Mouse (Mus musculus): ENCODE measurements at regions not wholly inside any gene's neighbourhood (a gene's known extent, or its start where the extent isn't known, plus 50 kb on each side); places are given as distances from the start of the nearest gene placed in this dataset.
"Not testable (repeated sequence)": the region's sequence is repeated elsewhere in the genome, so short reads cannot be mapped to it uniquely, and the experiment has no call there.

DNA sequence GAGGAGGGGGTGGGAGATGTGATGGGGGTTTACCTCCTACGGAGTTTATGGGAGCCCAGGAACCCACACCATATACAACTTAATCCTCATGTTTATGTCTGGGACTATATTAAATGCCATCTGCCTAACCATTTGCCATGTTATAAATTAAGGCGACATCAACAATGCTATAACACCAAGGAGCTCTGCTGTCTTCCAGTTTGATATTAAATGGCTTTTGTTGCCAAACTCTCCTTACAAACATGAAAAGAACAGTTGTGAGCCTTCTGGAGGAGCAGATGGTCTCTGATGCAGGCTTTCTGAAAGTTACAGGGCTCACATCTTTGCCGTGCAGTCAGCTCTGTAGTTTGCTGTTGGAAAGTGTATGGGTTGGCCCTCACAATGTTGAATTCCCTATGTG is 470.3 kb upstream of the Sall1 start:
- DNase-seq: peak; percentile 16

DNA sequence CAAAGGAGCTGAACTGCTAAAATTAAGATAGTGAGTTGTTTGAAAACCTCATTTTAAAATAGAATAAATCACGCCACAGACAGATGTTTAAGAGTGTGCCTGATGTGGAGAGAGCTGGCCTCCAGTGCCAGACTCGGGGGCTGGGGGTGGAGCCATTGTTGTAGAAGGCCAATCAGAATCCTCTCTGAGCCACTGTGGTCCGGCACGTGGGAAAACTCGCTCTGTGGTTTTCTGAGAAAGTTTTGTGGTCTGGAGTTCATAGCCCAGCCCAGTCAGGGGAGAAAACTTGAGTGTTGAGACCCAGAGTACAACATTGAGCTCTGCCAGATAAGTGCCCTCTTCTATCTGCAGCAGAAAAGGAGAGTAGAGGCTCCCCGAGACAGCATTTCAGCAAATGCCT is 463.7 kb upstream of the Sall1 start:
- no peak for DNase-seq

DNA sequence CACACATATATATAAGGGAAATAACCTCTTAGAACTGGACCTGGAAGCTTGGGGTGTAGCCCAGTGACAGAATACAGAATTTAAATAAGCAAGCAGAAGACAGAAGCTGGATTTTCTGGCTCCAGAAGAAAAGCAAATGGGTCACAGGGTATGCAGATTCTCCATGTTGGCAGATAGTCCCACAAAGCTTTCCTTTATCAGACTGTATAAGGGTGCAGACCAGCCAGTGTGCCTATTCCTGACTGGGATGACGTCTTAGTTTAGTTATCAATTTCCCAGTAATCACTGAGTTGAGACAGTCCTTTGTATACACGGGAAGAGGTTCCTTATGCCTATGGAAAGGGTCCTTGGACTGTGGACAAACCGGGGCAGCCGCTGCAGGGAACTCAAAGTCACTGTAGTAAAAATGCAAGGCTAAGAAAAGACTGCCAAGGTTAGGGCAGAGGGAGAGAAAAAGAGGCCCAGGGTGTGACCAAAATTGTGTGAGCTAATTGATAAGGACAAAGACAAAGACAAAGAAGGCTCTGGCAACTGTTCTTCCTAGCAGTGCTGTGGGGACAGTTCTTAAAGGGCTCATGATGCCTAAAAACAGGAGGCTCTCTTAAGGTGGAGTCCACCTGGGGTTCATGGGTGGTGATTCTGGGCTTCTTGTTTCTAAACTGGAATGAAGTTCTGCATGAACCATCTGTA is 459.7 kb upstream of the Sall1 start:
- DNase-seq: no peak

DNA sequence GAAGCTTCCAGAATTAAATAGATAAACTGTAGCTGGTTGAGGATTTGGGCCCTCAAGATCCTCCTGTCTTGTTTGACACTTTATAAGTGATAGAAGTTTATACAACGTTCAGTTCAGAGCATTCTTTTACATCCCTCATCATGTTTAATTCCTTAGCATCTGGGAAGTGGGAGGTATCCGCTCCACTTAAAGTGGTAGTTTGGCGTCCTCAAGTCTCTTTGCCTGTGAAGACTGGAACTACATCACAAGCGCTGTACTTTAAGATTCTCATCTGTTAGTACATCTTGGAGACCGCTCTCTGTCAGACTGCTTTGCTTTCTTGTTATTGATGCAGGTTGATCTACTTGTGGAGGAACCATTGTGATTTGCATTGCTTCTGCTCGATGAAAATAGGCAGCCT is 459.1 kb upstream of the Sall1 start:
- DNase-seq: no peak

DNA sequence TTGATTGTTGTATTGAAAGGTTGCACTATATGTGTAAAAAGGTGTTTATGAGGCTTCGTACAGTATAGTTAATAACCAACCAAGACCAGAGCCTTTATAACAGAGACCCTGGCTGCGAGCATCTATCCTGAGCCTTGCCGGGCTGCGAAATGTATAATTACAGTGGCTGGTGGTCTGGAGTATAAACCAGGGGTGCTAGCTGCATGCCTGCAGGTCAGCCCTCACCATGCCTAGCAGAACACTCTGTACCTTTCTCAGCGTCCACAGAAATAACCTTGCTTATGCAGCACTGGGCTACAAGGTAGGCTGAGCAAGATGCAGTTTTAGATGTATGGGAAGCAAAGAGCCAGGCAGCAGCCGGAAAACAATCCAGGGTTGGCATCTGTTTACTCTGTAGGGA is 457.8 kb upstream of the Sall1 start:
- DNase-seq: no peak

DNA sequence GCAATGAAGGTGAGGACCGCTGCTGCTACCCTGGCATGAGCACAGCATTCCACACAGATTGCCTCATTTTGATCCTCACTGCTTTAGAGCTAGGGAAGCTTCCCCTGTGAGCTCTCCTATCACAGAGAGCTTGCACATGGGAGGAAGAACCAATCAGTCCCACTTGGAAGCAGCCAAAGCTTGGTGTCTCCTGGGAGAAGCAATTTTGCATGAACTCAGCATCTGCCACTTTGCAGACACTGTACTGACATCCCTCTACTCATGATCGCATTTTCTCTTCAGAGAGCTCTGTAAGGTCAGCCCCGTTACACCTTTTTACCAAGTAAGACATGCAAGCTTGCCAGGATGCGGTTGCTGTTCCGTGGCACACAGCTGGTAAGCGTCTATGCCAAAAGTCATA is 455.9 kb upstream of the Sall1 start:
- DNase-seq: no peak

DNA sequence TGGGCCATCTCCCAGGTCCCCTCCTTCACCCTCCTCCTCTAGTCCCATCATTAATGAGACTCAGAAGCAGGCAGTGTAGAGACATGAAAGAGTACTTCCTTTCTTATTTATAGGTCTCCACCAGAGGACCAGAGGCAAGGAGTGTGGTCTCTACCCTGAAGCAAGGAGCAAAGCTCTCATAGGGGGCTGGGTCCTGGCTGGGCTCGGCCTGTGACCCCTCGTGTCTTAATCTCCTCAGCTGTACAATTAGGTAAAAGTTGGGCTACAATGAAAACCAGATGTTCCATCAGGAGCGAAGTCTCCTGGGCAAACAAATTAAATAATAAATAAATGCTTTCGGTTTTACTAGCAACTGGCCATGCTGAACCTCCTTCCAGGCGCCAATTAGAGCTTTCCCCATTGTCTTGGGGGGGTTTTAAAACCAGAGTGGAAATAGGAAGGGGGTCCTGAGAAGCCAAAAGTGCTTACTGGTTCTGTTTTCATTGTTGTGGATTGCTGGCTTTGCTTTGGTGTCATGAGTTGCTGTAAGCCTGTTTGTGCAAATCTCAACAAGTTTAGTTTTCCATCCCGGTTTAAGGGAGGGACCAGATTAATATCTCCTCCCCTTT is 454.2 kb upstream of the Sall1 start:
- no peak for DNase-seq

DNA sequence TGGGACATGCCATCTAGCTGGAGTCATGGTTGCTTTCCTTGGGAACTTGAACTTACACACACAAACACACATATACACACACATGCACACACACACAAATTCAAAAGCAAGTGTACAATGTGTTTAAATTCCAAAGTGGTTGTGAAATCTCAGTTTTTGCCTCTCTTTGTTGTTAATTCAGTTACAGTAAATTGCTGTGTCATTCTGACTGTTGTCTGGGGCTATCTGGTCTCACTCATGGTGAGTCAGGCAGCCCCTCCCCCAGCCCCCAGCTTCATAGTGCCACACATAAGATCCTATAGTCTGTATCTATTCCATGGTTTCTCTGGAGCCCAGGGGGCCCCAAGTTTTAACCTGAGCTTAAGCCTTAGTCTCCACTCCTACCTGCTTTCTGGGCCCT is 448.4 kb upstream of the Sall1 start:
- DNase-seq: no peak

DNA sequence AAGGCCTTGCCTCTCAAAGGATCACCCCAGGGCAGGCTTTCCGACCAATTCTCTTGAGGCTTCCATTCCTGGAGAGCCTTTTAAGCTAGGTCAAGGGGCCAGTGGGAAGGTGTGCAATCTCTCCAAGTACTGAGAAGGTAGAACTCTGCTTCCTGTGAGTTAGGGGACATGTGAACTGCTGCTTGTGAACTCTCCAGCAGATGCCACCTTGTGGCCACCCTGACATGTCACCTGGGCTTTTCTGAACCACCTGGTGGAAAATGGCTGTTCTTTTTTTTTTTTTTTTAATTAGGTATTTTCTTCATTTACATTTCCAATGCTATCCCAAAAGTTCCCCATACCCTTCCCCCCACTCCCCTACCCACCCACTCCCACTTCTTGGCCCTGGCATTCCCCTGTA is 438.5 kb upstream of the Sall1 start:
- not testable (repeated sequence) for DNase-seq

DNA sequence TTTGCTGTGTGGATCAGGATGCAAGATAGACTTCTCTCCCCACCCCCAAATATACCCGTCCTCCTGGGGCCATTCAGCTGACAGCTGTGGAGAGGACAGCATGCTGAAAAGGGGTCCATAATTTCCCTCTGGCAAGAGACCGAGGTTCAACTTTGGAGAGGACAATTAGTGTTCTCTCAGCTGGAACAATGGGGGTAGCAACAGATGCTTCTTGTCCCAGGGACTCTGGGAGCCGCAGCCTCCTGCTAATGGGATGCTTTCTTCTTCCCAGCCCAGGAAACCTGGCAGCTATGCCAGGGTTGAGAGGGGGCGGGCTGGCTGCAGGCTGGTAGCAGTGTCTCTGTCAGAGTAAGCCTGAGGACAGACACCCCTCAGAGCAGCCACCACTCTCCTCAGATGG is 433.0 kb upstream of the Sall1 start:
- DNase-seq: no peak

DNA sequence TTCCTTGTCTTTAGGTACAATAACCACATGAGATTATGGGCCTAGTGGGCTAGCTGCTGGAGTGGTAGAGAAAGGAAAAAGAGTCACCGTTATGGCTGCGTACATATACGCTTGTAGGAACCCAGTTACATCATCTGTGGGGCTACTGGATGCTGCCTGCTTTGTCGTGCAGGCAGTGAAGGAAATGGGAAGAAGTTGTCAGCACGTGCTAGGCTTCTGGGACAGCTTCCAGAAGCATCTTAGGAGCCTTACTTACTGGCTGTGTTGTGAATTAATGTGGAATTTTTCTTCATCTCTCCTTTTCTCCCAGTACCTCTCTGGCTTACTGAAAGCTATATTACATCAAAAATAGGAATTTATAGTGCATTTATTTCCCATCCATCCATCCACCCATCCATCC is 427.2 kb upstream of the Sall1 start:
- no peak for DNase-seq

DNA sequence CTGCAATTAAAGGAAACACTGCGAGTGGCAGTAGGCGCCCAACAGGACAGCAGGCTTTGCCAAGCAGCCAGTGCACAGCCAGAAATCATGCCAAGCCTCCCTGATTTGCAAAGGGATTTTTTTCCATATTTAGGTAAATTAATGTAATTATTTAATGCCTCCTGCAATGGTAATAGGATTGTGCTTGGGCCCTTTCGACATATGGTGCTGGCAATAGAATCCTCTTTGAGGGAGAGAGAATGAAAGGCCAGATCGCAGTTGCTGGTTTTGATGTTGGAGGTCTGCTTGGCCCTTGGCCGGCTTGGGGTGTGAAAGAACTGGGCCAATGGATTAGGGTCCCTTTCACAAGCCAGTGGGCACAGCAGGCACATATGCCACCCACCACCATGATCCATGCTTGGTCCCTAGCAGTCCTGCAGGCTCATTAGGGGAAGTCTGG is 424.8 kb upstream of the Sall1 start:
- DNase-seq: no peak

DNA sequence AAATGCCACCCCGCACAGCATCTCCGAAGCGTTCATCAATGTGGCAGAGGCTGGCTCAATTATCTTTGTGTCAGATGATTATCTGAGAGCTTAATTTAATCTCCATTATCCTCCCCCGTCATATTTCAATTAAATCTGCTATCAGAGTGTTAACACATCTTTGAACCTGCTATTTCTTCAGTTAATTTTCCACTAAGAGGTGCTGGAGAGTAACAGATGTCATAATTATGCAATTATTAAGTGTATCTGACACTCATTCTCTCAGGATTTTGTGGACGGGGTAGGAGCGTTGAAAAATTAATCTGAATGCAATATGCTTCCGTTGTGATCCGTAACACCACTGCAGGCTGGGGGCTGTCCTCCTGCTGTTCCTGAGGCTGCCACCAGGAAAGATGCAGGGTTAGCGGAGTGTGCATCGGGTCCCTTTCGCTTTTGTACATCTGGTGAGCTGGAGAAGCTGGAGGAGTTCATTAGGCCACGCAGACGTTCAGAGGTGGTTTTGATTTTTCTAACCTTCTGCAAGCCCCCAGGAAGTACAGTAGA is 421.3 kb upstream of the Sall1 start:
- no peak for DNase-seq

DNA sequence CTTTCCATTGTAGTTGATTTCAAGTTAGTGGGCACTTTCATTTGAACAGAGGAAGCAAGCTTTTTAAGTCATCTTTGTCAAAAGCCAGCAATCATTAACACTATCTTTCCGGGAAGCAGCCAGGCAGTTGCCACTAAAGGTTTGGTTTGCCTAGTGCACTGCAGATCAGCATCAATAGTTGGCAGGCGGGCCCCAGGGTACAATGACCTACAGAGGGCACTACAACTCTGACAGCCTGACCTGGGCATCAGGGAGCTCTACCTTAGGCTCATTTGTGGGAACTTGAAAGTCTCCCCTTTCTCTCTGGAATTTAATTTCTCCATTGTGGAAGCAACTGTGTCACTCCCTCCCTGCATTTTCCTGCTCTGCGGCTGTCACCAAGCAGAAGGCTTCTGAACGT is 412.6 kb upstream of the Sall1 start:
- no peak for DNase-seq

DNA sequence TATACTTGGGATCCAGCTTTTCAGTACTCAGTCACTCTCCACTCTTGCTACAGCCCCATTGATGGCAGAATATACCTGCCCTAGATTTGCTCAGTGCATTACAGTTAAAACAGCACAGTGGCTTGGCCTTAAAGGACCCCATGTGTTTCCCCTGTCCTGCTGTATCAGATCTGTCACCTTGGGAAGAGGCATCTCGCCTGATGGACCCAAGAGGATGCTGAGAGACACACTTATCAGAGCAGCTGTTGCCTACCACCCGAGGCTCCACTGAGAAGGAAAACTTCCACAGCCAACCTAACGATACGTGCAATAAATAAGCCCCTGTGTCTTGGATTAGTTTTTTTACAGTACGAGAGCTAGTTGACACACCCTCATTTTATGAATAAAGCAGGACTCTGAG is 411.8 kb upstream of the Sall1 start:
- DNase-seq: no peak

DNA sequence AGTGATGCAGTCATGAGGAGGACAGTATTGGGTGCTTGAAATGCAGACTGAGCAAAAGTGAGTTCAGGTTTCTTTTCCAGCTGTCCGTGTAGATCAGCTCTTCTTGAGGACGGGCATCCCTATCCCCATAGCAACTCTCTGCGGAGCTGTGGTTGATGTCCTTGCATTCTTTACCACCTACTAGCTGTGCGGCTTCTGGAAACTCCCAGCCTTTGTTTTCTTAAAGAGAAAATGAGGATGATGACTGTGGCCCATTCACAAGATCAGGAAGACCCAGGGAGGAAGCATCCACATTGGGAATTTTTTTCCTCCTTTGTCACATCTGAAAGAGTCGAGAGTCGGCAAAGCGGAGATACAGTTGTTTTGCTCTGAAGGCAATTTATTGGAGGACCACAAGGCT is 410.2 kb upstream of the Sall1 start:
- DNase-seq: no peak

DNA sequence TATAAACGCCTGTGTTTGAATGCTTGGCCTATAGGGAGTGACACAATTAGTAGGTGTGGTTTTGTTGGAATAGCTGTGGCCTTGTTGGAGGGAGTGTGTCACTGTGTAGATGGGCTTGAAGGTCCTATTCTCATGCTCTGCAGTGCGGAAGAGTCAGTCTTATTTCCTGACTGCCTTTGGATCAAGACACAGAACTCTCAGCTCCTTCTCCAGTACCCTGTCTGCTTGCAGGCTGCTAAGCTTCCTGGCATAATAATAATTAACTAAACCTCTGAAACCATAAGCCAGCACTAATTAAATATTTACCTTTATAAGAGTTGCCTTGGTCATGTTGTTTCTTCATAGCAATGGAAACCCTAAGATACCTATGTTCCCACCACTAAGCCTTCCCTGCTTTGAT is 409.8 kb upstream of the Sall1 start:
- DNase-seq: no peak

DNA sequence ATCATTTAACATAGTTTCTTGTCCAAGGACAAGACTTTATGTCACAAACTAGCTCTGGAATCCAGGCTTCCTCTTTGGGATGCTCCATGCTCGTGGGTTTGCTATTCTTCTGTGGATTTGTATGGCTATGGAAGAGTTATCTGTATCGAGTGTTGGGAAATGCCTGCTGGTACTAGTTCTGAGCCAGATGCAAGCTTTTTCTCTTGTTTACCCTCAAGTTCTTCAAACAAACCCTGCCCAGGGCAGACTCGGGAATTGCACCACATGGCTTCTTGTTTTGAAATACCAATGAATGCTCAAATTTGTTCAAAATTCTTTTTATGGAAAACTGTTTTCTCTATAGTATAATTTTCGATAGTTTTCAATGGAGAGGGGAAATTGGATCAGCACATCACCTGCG is 400.5 kb upstream of the Sall1 start:
- no peak for DNase-seq

DNA sequence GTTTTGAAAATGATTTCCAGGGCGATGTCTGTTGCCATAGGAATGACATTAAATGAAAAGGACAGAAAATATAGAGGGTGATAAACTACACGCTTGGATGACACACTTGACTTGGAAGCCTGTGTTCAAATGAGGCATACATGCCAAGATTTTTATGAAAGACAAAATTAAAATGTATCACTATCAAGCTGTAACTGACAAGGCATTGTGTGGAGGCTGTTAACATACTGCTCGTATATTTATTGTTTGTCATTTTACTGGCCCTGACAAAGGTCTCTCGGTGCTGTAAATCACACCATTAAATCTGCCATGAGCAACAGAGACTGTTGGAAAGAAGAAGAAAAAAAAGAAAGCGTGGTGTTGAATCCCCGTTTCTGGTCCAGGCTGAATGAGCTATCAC is 395.3 kb upstream of the Sall1 start:
- no peak for DNase-seq

DNA sequence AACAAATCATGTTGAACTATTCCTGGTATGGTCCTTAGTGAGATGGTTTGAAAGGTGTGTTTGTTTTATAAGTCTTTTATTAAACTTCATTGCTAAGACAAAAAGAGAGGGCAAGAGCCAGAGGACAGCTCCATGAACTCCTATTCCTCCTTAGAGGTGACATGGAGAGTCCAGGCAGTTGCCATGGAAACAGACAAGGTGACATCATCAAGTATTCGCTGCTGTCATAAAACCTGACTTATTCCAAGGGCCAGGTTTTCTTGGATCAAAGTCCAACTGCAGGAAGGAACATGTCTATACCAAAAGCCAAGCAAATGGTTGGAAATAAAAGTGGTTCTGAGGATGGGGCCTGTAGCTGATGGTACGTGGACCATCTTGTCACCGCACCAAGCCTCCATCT is 383.0 kb upstream of the Sall1 start:
- DNase-seq: no peak

DNA sequence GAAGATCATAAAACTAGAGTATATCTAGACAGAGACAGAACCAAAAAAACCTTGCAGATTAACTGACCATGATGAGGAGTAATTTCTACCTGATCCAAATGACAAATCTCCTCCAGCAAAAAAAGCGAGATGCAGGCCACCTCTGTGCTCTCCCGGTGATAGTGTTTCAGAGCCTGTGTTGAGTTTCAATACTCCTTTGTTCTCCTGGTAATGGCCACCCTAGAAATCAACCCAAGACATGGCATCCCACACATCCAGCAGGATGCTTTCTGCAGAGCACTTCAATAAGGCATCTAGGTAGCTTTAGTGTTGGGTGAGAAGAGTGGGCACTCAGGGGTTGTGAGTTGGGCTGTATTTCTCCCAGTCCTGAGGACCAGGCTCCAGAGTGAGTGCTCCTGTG is 371.3 kb upstream of the Sall1 start:
- DNase-seq: no peak

DNA sequence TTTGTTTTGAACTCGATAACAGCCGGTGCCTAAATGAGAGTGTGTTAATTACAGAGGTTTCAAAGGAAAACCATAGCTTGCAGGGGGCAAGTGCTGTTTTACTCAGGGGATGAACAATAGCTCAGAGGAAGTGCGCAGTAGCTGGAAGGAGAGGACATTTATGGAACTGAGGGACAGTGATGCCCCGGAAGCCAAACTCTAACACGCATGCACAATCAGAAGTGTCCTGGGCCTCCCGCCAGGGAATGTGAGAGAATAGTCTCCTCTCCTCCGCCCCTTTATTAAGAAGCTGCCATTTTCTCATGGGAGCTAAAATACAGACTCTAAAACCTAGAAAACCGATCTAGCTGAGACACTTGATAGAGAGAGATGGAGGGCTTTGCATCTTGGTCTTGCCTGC is 368.5 kb upstream of the Sall1 start:
- DNase-seq: no peak

DNA sequence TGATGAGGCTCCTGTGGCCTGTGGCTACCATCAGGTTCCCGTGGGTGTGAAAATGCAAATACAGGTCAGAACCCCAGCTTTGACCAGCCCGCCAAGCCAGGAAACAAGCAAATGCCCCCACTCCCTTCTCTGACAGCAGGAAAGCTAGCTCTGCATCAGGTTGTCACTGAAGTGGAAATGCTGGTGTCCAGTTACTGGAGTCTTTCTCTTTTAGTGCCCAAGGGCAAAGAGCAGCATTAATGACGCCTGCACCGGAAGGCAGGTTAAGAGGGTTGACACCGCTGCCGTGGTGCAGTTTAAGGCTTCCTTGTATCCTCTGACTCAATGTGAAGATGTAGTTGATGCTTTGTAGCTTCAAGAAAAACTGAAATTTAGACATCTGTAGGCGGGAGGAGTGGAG is 368.1 kb upstream of the Sall1 start:
- DNase-seq: no peak

DNA sequence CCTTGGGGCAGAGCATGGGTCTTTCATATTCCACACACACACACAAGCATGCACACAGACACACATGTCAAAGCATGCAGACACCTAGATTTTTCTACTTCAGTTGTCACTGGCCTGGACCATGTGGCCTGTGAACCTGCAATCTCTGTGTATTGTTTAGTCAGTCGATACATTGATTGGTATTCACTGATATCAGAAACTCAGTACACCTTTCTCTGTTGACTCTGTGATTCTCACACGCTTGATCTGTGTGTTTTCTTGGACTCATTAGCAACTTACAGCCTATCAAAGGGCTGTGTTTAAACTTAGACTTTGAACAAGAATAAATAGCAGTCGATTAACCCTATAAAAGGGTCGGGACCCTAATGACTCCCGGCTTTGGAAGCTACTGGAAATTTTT is 362.7 kb upstream of the Sall1 start:
- no peak for DNase-seq

DNA sequence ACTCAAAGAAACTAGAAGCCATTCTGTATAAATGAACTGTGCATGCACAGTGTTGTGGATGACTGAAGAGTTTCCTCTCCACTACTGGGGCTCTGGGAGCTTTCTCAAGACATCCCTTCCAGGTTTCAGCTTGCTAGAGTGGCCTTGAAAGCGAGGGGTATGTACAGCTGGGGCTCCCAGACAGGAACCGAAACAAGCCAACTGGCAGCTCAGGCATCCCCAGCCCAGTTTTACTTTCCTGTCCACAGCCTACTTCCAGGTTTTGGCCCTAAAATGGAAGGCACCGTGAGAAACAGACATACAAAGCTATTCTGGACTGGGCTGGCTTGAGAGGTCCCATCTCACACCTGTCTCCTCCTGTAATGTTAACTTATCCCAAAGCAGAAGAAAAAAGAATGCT is 360.3 kb upstream of the Sall1 start:
- DNase-seq: no peak

Measured in right cerebral cortex, postnatal 14 days (tissue).